Mouse (Mus musculus) CH12.LX (cell line): ENCODE measurements around the gene Olfr742. TPM values are rescaled to one million over a fixed set of nuclear protein-coding genes. Genes with fewer than 3 reads are reported as not detected.

Source experiments
- DNase-seq: peaks from one replicate; pipeline ENCODE4 v3.0.0-alpha.2; 2013; ENCODE audit errors: extremely low read depth
- H3K27ac ChIP-seq: 2 replicates; pipeline ENCODE4 v1.5.1; 2012; ENCODE audit warnings: low read depth, mild to moderate bottlenecking, control low read depth, moderate library complexity; ENCODE audit not compliant: insufficient read depth
- H3K27me3 ChIP-seq: replicated peaks from 2 replicates; pipeline ENCODE3; 2012; ENCODE audit warnings: inconsistent platforms
- H3K36me3 ChIP-seq, 2 experiments: replicated peaks in 1 of 2; 2 replicates each; pipeline versions ENCODE3 to v1.6.1; 2012; ENCODE audit warnings: inconsistent platforms in 1 of 2, low read length in 1 of 2, mild to moderate bottlenecking in 1 of 2, mixed read lengths in 1 of 2, moderate library complexity in 1 of 2; ENCODE audit not compliant: control insufficient read depth in 1 of 2, insufficient read depth in 1 of 2
- H3K4me1 ChIP-seq, 2 experiments: 2 replicates each; pipeline ENCODE4 v1.6.1; 2012; ENCODE audit warnings: inconsistent platforms in 1 of 2, moderate library complexity in 1 of 2; ENCODE audit not compliant: insufficient read depth in 2 of 2, control insufficient read depth in 1 of 2
- H3K4me2 ChIP-seq: 2 replicates; pipeline ENCODE4 v1.6.1; 2012; ENCODE audit warnings: low read depth, mild to moderate bottlenecking, control low read depth; ENCODE audit not compliant: poor library complexity, insufficient read depth, severe bottlenecking
- H3K4me3 ChIP-seq, 3 experiments: fragments of 150-350 bp in 1 of 3; sonication (generic) in 1 of 3; replicated peaks in 1 of 3; 2 replicates each; pipeline versions ENCODE3 to v1.5.1; 2011 to 2012; ENCODE audit warnings: low read depth in 2 of 3, low read length in 2 of 3, mild to moderate bottlenecking in 2 of 3, moderate library complexity in 2 of 3, control low read depth in 1 of 3, improper control_type of control experiment in 1 of 3, inconsistent platforms in 1 of 3, mixed read lengths in 1 of 3; ENCODE audit not compliant: poor library complexity in 1 of 3
- H3K79me2 ChIP-seq: replicated peaks from 2 replicates; pipeline ENCODE4 v1.6.1; 2012; ENCODE audit warnings: mild to moderate bottlenecking, moderate library complexity; ENCODE audit not compliant: control insufficient read depth, poor library complexity, insufficient read depth, severe bottlenecking; ENCODE audit errors: extremely low read depth
- H3K9ac ChIP-seq: 2 replicates; pipeline ENCODE4 v1.6.1; 2012; ENCODE audit warnings: low read depth, mild to moderate bottlenecking, control low read depth, moderate library complexity; ENCODE audit not compliant: insufficient read depth
- H3K9me3 ChIP-seq: replicated peaks from 2 replicates; pipeline ENCODE3; 2012; ENCODE audit warnings: low read length, inconsistent platforms, mixed read lengths
- BHLHE40 ChIP-seq: IDR thresholded peaks from 2 replicates; pipeline ENCODE4 v1.6.1; 2011; ENCODE audit warnings: mild to moderate bottlenecking, low read depth, low read length, improper control_type of control experiment
- CHD1 ChIP-seq: IDR thresholded peaks from 2 replicates; pipeline ENCODE4 v1.6.1; 2012; ENCODE audit warnings: low read depth, low read length, improper control_type of control experiment, inconsistent platforms
- ELF1 ChIP-seq: IDR thresholded peaks from 2 replicates; pipeline ENCODE4 v1.6.1; 2014; ENCODE audit warnings: low read depth, mild to moderate bottlenecking, inconsistent platforms, low read length, improper control_type of control experiment
- EP300 ChIP-seq: IDR thresholded peaks from 2 replicates; pipeline ENCODE4 v1.6.1; 2011; ENCODE audit warnings: low read length, improper control_type of control experiment
- IRF4 ChIP-seq: IDR thresholded peaks from 2 replicates; pipeline ENCODE4 v1.6.1; 2014; ENCODE audit warnings: low read depth, mild to moderate bottlenecking, inconsistent platforms, low read length, improper control_type of control experiment
- KAT2A ChIP-seq: IDR thresholded peaks from 2 replicates; pipeline ENCODE4 v1.6.1; 2012; ENCODE audit warnings: low read length, improper control_type of control experiment, inconsistent platforms; ENCODE audit not compliant: insufficient replicate concordance
- MAZ ChIP-seq: IDR thresholded peaks from 2 replicates; pipeline ENCODE4 v1.6.1; 2012; ENCODE audit warnings: low read depth, mild to moderate bottlenecking, inconsistent platforms, low read length, improper control_type of control experiment, moderate library complexity
- MYC ChIP-seq: IDR thresholded peaks from 2 replicates; pipeline ENCODE4 v1.6.1; 2011; ENCODE audit warnings: low read depth, mild to moderate bottlenecking, improper control_type of control experiment, low read length
- NELFE ChIP-seq: IDR thresholded peaks from 2 replicates; pipeline ENCODE4 v1.6.1; 2011; ENCODE audit warnings: low read depth, low read length, improper control_type of control experiment
- NRF1 ChIP-seq: IDR thresholded peaks from 2 replicates; pipeline ENCODE4 v1.6.1; 2014; ENCODE audit warnings: low read depth, mild to moderate bottlenecking, inconsistent platforms, low read length, improper control_type of control experiment, moderate library complexity
- POLR2A ChIP-seq: IDR thresholded peaks from 2 replicates; pipeline ENCODE4 v1.6.1; 2011; ENCODE audit warnings: low read depth, mild to moderate bottlenecking, improper control_type of control experiment, low read length
- SMC3 ChIP-seq: IDR thresholded peaks from 2 replicates; pipeline ENCODE4 v1.6.1; 2011; ENCODE audit warnings: low read depth, low read length, improper control_type of control experiment
- TCF12 ChIP-seq: IDR thresholded peaks from 2 replicates; pipeline ENCODE4 v1.6.1; 2014; ENCODE audit warnings: low read depth, mild to moderate bottlenecking, inconsistent platforms, low read length, improper control_type of control experiment
- UBTF ChIP-seq: IDR thresholded peaks from 2 replicates; pipeline ENCODE4 v1.6.1; 2012; ENCODE audit warnings: low read depth, mild to moderate bottlenecking, inconsistent platforms, low read length, improper control_type of control experiment, moderate library complexity
- USF1 ChIP-seq: IDR thresholded peaks from 2 replicates; pipeline ENCODE4 v1.6.1; 2014; ENCODE audit warnings: low read depth, mild to moderate bottlenecking, inconsistent platforms, low read length, improper control_type of control experiment
- ZKSCAN1 ChIP-seq: IDR thresholded peaks from 2 replicates; pipeline ENCODE4 v1.6.1; 2012; ENCODE audit warnings: low read depth, inconsistent platforms, low read length, improper control_type of control experiment, borderline replicate concordance
- ZNF384 ChIP-seq: IDR thresholded peaks from 2 replicates; pipeline ENCODE4 v1.6.1; 2012; ENCODE audit warnings: low read depth, low read length, improper control_type of control experiment, inconsistent platforms
- dilution Hi-C: fragments of 300-500 bp; cut with MboI; formaldehyde crosslinking; loops from 2 replicates; pipeline ENCODE4 v1.14.3; 2020; ENCODE audit warnings: low sequenced_read_pairs; ENCODE audit not compliant: extremely low pct_unique_long_range_greater_than_20kb, extremely low pct_ligation_motif_present
- in situ Hi-C: fragments of 300-500 bp; cut with MboI; formaldehyde crosslinking; loops from 3 replicates; pipeline ENCODE4 v1.14.3; 2019; ENCODE audit warnings: low sequenced_read_pairs, low pct_ligation_motif_present, low pct_unique_long_range_greater_than_20kb, mixed read lengths
- polyA plus RNA-seq: library from polyadenylated mRNA; unstranded; fragments of >175 nt; gene quantifications from 2 replicates; pipeline ENCODE4 v1.2.1, GENCODE M21; 2012; ENCODE audit warnings: low read depth; ENCODE audit not compliant: insufficient read length
- total RNA-seq, 2 experiments: library from RNA; depleted of rRNA; stranded (reverse); fragments of 300-350 nt in 1 of 2; fragments of >200 nt in 1 of 2; gene quantifications; 2 replicates each; pipeline ENCODE4 v1.2.3; 2012 to 2014

The Olfr742 gene
- total RNA-seq (2012; rRNA removed) (not detected in 2 replicates), total RNA-seq (2014; rRNA removed) (not detected in 2 replicates), polyA plus RNA-seq (not detected in 2 replicates)

- H3K79me2 ChIP-seq, result no peaks in the 10 kb centered on the region
- no peak within 1 kb of the TSS for H3K4me2 ChIP-seq
- H3K27ac ChIP-seq, result no peak within 1 kb of the TSS
- H3K9ac ChIP-seq, result no peak within 1 kb of the TSS
- in situ Hi-C loops, result no loop called here
- dilution Hi-C loops, result no loop called here
- TF ChIP-seq NELFE (no peak), BHLHE40 (no peak)
- no peak within 1 kb of the TSS for H3K4me3 ChIP-seq
- DNase-seq, result no peak
- H3K9me3 ChIP-seq, result no peaks in the 10 kb centered on the region
- no peaks in the 10 kb centered on the region for H3K4me1 ChIP-seq
- H3K27me3 ChIP-seq, result peaks cover 3% of the 10 kb centered on the region
- H3K36me3 ChIP-seq, result no peaks in the 10 kb centered on the region
Measured at GRCm38 (mm10) chr14:50503300-50503699, at the start of gene Olfr742. Gene Olfr742 (plus strand): TSS chr14:50503600.

- H3K4me3 ChIP-seq, result no peak within 1 kb of the TSS
- H3K9ac ChIP-seq, result no peak within 1 kb of the TSS
- DNase-seq, result no peak
Measured at GRCm38 (mm10) chr14:50472438-50472837, 31.0 kb upstream of the Olfr742 start, which contains the start of gene Olfr741. Gene Olfr741 (plus strand): TSS chr14:50472738.

DNA sequence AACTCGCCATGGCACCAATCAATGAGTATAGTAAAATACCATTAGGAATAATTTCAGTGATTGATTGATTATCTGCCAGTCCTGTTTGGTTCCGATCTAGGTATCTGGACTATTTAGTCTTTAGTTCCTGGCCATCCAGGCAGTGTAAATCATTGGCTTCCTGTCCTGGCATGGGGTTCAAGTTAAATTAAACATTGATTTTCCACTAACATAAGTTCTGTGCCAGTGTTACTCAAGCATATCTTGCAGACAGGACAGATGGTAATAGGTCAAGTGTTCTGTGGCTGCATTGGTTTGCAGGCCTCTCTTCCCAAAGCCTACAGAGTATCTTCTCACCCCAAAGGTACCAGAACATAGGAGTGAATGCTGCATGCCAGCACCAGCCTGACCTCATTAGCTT, 25.0 kb upstream of the Olfr742 start:
- H3K36me3 ChIP-seq, result no peaks in the 10 kb centered on the region
- no peak overlapping the region for H3K9ac ChIP-seq
- no peaks in the 10 kb centered on the region for H3K79me2 ChIP-seq
- dilution Hi-C loops, result no loop called here
- TF ChIP-seq NRF1, result no peak
- TF ChIP-seq EP300, result no peak
- no peak for TF ChIP-seq MAZ
- no peak for TF ChIP-seq KAT2A
- TF ChIP-seq ZKSCAN1, result no peak
- no peak for TF ChIP-seq POLR2A
- TF ChIP-seq ELF1, result no peak
- TF ChIP-seq TCF12, result no peak
- TF ChIP-seq UBTF, result no peak
- H3K27ac ChIP-seq, result no peak overlapping the region
- DNase-seq, result no peak
- in situ Hi-C loops, result no loop called here
- H3K4me1 ChIP-seq, result no peaks in the 10 kb centered on the region
- no peak overlapping the region for H3K4me3 ChIP-seq
- H3K27me3 ChIP-seq, result peaks cover 8% of the 10 kb centered on the region
- H3K9me3 ChIP-seq, result no peaks in the 10 kb centered on the region
- no peak overlapping the region for H3K4me2 ChIP-seq

More at GRCm38 (mm10) chr14:50472438-50472837, 31.0 kb upstream of the Olfr742 start, which contains the start of gene Olfr741:
- Histone ChIP-seq H3K79me2 (no peaks in the 10 kb centered on the region), H3K9me3 (no peaks in the 10 kb centered on the region), H3K27me3 (peaks cover 4% of the 10 kb centered on the region), H3K27ac (no peak within 1 kb of the TSS), H3K4me1 (no peaks in the 10 kb centered on the region), H3K36me3 (no peaks in the 10 kb centered on the region), H3K4me2 (no peak within 1 kb of the TSS)
- in situ Hi-C loops (no loop called here), dilution Hi-C loops (no loop called here)
- TF ChIP-seq TCF12, result no peak
- TF ChIP-seq ELF1, result no peak
- TF ChIP-seq CHD1, result no peak
- no peak for TF ChIP-seq USF1
- no peak for TF ChIP-seq ZNF384
- TF ChIP-seq SMC3, result no peak
- TF ChIP-seq IRF4, result no peak
- no peak for TF ChIP-seq MYC
- no peak for TF ChIP-seq BHLHE40
- TF ChIP-seq UBTF, result no peak
